Mouse (Mus musculus) hindbrain, embryonic 13.5 days (tissue): Measurements from ENCODE around the gene Shc3. TPM values are rescaled to one million over a fixed set of nuclear protein-coding genes. Genes with fewer than 3 reads are reported as not detected.
A peak's percentile ranks its signal among the peaks of the same experiment; 100 is the strongest.

ENCODE experiments used
- ATAC-seq: fragments of 200-750 bp; cut with Nextera tagmentation; 2 replicates; pipeline ENCODE4 v1.8.0; 2017; ENCODE audit warnings: moderate TSS enrichment; ENCODE audit not compliant: low FRiP score
- H3K27ac ChIP-seq: fragments of 300-500 bp; sonication (generic); 2 replicates; pipeline ENCODE4 v1.5.1; 2015; ENCODE audit warnings: inconsistent platforms, mild to moderate bottlenecking, moderate library complexity
- H3K27me3 ChIP-seq: fragments of 300-500 bp; sonication (generic); 2 replicates; pipeline ENCODE4 v1.6.1; 2015; ENCODE audit warnings: mild to moderate bottlenecking, inconsistent platforms
- H3K36me3 ChIP-seq: fragments of 300-500 bp; sonication (generic); 2 replicates; pipeline ENCODE4 v1.6.1; 2015; ENCODE audit warnings: mild to moderate bottlenecking, inconsistent platforms
- H3K4me1 ChIP-seq: fragments of 300-500 bp; sonication (generic); replicated peaks from 2 replicates; pipeline ENCODE4 v1.6.1; 2015; ENCODE audit warnings: inconsistent platforms
- H3K4me2 ChIP-seq: fragments of 300-500 bp; sonication (generic); 2 replicates; pipeline ENCODE4 v1.6.1; 2015; ENCODE audit warnings: inconsistent platforms, mild to moderate bottlenecking, moderate library complexity
- H3K4me3 ChIP-seq: fragments of 300-500 bp; sonication (generic); 2 replicates; pipeline ENCODE4 v1.5.1; 2015; ENCODE audit warnings: mild to moderate bottlenecking, inconsistent platforms
- H3K9ac ChIP-seq: fragments of 300-500 bp; sonication (generic); 2 replicates; pipeline ENCODE4 v1.6.1; 2015; ENCODE audit warnings: mild to moderate bottlenecking, inconsistent platforms
- H3K9me3 ChIP-seq: fragments of 300-500 bp; sonication (generic); 2 replicates; pipeline ENCODE4 v1.6.1; 2016; ENCODE audit warnings: inconsistent platforms
- WGBS: fragments of 180-500 bp; shearing (Covaris S2); methylation state at CpG from one replicate; pipeline ENCODE4 v1.1.7; 2015; 5-methylcytosine and 5-hydroxymethylcytosine counted together
- polyA plus RNA-seq: library from polyadenylated mRNA; unstranded; fragments of >200 nt; fragmentation: Nextera tagmentation; extraction: Ambion mirVana; gene quantifications from 2 replicates; pipeline ENCODE4 v1.2.1, GENCODE M21; 2015

Gene Shc3
- polyA plus RNA-seq: 4.1 and 4.2 TPM in 2 replicates

DNA sequence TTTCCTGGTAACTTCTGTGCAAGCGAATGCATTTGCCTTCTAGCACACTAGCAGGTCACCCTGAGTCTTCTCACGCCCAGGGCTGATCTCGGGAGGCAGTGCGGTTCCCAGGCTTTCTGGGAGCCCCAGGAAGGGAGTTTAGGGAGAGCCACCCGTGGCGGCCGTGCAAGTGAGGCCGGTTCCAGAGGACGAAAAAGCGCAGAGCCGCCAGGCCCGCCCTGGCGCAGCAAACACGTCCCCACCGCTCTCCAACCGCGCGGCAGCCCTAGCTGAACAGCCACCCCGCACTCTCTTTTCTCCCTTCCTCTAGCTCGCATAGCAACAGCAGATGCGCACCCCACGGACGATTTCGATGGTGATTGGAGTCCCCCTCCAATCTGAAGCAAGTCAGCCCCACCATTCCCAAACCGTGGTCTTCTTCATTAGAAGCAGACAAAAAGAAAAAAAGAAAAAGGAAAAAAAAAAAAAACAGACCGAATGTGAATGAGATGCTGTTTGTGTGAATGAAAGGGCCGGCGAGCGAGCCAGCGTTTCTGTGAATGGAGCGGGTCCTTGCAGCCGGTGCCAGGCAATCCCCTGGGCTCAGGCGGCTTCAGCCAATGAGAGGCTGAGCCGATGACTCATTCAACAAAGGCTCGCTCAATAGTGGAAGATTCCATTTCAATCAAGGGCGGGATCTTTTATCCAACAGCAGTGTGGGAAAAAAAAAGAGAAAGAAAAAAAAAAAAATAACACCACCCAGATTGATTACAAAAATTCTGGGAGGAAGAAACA, at the start of gene Shc3:
TSS of gene Shc3 (minus strand) at position 509 of the 774 bp plus-strand sequence.
- Histone ChIP-seq H3K4me1 (peaks cover 55% of the 10 kb centered on the region), H3K27me3 (peaks cover 46% of the 10 kb centered on the region), H3K9ac (peak within 1 kb of the TSS; percentile 84), H3K36me3 (no peaks in the 10 kb centered on the region), H3K27ac (peak within 1 kb of the TSS; percentile 88), H3K4me3 (peak within 1 kb of the TSS; percentile 58), H3K9me3 (no peaks in the 10 kb centered on the region), H3K4me2 (peak within 1 kb of the TSS; percentile 97)
- under 1% methylated on average over 36 of the region's 36 CpGs for WGBS
- peak; percentile 91 for ATAC-seq

DNA sequence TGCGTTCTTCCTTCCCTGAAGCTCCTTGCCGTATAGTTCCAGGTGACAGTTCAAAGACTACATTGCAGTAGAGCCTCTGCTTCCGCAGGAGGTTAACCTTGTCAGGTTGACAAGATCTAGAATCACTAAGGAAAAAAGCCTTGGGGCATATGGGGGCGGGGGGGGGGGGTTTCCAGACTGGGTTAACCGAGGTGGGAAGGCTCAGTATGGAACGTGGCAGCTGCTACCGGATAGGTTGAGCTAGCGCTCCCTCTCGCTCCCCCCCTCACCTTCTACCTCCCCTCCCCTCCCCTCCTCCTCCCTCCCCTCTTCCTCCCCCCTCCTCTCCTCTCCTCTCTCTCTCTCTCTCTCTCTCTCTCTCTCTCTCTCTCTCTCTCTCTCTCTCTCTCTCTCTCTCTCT, 49.4 kb upstream of the Shc3 start:
- no peak overlapping the region for H3K27ac ChIP-seq
- no peak overlapping the region for H3K9ac ChIP-seq
- H3K4me3 ChIP-seq: no peak overlapping the region
- no peaks in the 10 kb centered on the region for H3K9me3 ChIP-seq
- ATAC-seq: no peak
- H3K27me3 ChIP-seq: no peaks in the 10 kb centered on the region
- H3K36me3 ChIP-seq: no peaks in the 10 kb centered on the region
- peaks cover 9% of the 10 kb centered on the region for H3K4me1 ChIP-seq
- 17% methylated on average over 6 of the region's 9 CpGs for WGBS
- H3K4me2 ChIP-seq: peak overlapping the region; percentile 21; the same call in 1 of the 2 replicates

DNA sequence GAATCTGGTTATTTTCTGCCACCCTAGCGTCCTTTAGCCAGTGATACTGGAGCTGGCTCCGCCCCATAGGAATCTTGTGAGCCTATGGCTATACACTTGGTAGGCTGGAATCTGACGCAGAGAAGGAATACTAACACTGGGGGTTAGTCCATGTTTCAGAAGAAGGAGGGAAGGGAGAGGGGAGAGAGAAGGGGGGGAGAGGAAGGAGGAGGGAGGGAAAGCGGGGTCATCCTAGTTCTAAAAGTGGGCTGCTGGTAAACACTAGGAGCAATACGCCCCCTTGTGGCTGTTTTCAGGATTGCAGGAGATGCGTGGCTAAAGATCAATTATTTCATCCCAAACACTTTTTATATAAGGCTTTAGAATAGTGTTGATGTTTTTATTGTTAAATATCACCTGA, 48.6 kb upstream of the Shc3 start:
- Histone ChIP-seq H3K4me3 (no peak overlapping the region), H3K4me1 (peaks cover 9% of the 10 kb centered on the region), H3K4me2 (no peak overlapping the region), H3K27ac (no peak overlapping the region), H3K9ac (no peak overlapping the region), H3K27me3 (no peaks in the 10 kb centered on the region), H3K9me3 (no peaks in the 10 kb centered on the region), H3K36me3 (no peaks in the 10 kb centered on the region)
- 0 out of 2 replicates have a peak, but pooled peaks have one; percentile 53 for ATAC-seq
- 17% methylated on average over 6 of the region's 6 CpGs for WGBS

DNA sequence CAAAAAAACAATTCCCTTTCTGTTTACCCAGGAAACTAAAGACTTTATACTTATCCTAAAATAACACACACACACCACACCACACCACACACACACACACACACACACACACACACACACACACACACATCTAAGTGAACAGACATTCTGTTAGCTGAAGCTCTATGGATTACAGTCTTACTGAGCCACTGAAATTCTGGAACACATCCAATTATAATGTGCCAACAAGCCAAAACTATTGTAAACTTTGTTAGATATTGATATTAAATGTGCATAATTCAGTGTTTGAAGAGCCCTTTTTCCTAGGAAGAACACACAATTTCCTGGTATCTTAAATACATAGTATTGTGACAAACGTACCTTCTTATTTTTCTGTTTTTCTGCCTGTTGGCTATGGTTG, 48.1 kb upstream of the Shc3 start:
- Histone ChIP-seq H3K27me3 (no peaks in the 10 kb centered on the region), H3K36me3 (no peaks in the 10 kb centered on the region), H3K4me2 (no peak overlapping the region), H3K27ac (no peak overlapping the region), H3K4me3 (no peak overlapping the region), H3K4me1 (peaks cover 9% of the 10 kb centered on the region), H3K9ac (no peak overlapping the region), H3K9me3 (no peaks in the 10 kb centered on the region)
- 67% methylated on average over 1 of the region's 1 CpGs for WGBS
- no peak for ATAC-seq

DNA sequence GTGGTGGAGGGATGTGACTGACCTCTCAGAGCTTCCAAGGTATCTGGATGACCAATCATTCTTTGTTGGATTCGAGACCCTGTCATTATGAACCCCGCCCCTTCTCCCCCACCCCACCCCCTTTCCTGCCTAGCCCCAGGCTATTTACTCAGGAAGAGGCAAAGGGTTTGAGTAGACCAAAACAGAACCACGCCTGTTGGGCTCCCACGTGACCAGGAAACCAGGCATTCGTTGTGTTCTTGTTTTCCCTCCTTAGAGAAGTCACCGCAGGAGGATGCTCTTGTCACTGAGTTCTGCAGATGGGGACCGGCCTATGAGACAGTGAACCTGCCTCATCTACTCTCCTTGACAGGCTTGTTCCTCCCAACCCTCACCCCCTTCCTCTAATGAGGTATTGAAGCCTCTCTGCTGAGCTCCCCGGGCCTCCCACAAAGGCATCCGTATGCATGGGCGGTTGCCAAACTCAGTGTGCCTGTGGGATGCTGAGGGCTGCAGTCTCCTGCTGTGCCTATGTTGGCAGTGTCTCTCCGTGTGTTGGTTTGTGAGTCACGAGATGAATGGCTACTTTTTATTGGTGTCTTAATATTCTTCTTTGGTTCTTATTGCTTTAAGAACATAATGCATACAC, 47.3 kb upstream of the Shc3 start:
- 0 out of 2 replicates have a peak overlapping the region, but pooled peaks have one; percentile 11 for H3K4me2 ChIP-seq
- H3K36me3 ChIP-seq: no peaks in the 10 kb centered on the region
- ATAC-seq: peak; percentile 75
- peaks cover 9% of the 10 kb centered on the region for H3K4me1 ChIP-seq
- no peak overlapping the region for H3K9ac ChIP-seq
- no peak overlapping the region for H3K4me3 ChIP-seq
- H3K9me3 ChIP-seq: no peaks in the 10 kb centered on the region
- peak overlapping the region; percentile 23; the same call in 1 of the 2 replicates for H3K27ac ChIP-seq
- WGBS: 8% methylated on average over 12 of the region's 12 CpGs
- no peaks in the 10 kb centered on the region for H3K27me3 ChIP-seq

DNA sequence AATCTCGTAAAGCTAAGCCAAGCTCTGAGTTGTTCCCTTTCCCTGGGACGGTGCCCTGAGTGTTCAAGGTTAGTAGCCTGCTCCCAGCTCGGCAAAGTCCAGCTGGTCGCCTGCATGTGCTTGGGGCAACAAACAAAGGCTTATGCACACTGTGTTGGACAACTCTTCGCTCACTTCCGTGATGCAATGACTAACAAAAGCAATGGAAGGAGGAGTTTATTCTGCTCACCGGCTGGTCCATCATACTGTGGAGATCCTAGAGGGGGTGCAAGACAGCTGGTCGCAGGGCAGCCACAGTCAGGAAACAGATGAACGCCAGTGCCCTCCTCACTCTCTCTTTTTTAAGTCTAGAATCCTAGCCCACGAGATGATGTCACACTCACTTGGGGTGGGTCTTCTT, 46.6 kb upstream of the Shc3 start:
- 69% methylated on average over 10 of the region's 10 CpGs for WGBS
- no peak for ATAC-seq
- no peak overlapping the region for H3K4me3 ChIP-seq
- H3K4me2 ChIP-seq: no peak overlapping the region
- no peak overlapping the region for H3K27ac ChIP-seq
- no peaks in the 10 kb centered on the region for H3K9me3 ChIP-seq
- no peaks in the 10 kb centered on the region for H3K36me3 ChIP-seq
- H3K9ac ChIP-seq: no peak overlapping the region
- H3K4me1 ChIP-seq: peaks cover 14% of the 10 kb centered on the region
- no peaks in the 10 kb centered on the region for H3K27me3 ChIP-seq

DNA sequence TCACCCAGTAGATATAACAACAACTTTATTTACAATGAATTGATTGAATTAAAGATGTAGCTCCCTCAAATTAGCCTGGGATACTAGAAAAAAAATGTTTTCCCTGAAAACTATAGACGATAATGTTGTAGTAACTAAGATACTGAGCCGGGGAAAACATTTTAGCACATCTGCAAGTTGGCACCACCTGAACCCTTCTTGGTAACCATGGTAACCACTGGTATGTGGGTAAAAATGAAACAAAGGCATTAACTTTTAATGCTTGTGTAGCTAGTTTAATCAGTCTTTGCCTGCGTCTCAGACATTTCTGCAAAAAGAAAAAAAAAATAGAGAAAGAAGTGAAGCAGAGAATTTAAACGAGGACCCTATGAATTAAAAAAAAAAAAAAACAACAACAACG, 42.3 kb upstream of the Shc3 start:
- H3K9me3 ChIP-seq: no peaks in the 10 kb centered on the region
- H3K27ac ChIP-seq: no peak overlapping the region
- no peaks in the 10 kb centered on the region for H3K27me3 ChIP-seq
- 45% methylated on average over 5 of the region's 5 CpGs for WGBS
- no peak for ATAC-seq
- no peaks in the 10 kb centered on the region for H3K36me3 ChIP-seq
- no peak overlapping the region for H3K9ac ChIP-seq
- no peak overlapping the region for H3K4me3 ChIP-seq
- peaks cover 9% of the 10 kb centered on the region for H3K4me1 ChIP-seq
- no peak overlapping the region for H3K4me2 ChIP-seq

DNA sequence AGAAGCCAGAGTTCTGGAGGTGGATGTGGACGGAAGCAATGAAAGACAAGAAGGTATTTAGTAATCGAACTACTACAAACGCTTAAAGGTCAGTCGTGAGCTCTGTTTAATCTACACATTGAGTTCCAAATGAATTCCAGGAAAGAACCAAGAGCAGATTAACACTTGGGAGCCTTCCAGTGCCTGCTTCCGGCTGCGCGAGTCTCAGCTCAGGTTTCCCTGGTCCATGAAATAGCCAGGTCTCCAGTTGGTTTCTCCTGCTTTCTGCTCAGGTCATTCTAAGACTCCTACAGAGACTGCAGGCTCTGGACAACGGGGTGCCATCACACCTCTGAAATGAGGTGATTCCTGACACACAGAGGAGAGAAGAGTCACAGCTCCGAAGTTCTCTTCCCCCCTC, 41.8 kb upstream of the Shc3 start:
- no peak for ATAC-seq
- Histone ChIP-seq H3K4me2 (no peak overlapping the region), H3K9ac (no peak overlapping the region), H3K4me3 (no peak overlapping the region), H3K36me3 (no peaks in the 10 kb centered on the region), H3K27ac (no peak overlapping the region), H3K27me3 (no peaks in the 10 kb centered on the region), H3K9me3 (no peaks in the 10 kb centered on the region), H3K4me1 (peaks cover 5% of the 10 kb centered on the region; the same call in 1 of the 2 replicates)
- WGBS: 37% methylated on average over 9 of the region's 9 CpGs

DNA sequence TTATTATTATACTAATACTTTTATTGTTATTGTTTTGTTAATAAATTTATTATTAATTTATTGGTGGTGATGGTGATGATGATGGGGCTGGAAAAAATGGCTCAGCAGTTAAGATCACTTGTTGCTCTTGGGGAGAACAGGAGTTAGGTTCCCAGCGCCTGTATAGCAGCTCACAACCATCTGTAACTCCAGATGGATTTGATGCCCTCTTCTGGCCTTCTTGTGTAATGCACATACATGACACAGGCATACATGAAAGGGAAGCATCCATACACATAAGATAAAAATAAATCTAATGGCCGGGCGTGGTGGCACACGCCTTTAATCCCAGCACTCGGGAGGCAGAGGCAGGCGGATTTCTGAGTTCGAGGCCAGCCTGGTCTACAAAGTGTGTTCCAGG, 40.0 kb upstream of the Shc3 start:
- WGBS: 97% methylated on average over 7 of the region's 7 CpGs

DNA sequence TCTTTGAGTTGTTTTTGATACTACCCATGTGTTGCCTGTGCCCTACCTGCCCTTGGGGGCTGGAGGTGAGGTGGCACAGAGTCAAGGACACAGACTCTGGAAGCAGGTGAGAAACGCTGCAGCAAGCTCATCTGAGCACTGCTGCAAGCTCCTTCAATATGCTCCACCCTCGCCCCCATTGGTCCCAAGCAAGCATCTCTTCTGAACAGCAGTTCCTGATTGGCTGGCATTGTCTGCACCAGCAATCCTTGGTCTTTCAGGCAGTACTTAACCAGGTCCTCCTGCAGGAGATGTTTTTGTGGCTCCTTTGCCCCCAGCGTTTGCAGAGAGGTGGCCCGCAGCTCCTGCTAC, 34.6 kb upstream of the Shc3 start:
- Histone ChIP-seq H3K9me3 (no peaks in the 10 kb centered on the region), H3K36me3 (no peaks in the 10 kb centered on the region), H3K4me2 (peak overlapping the region; percentile 48), H3K9ac (no peak overlapping the region), H3K4me3 (no peak overlapping the region), H3K27me3 (no peaks in the 10 kb centered on the region), H3K4me1 (peaks cover 17% of the 10 kb centered on the region), H3K27ac (peak overlapping the region; percentile 24; the same call in 1 of the 2 replicates)
- ATAC-seq: peak; percentile 53
- WGBS: 47% methylated on average over 4 of the region's 4 CpGs

More for the DNA sequence above, 40.0 kb upstream of the Shc3 start:
- Histone ChIP-seq H3K9ac (no peak overlapping the region), H3K9me3 (no peaks in the 10 kb centered on the region), H3K4me2 (no peak overlapping the region), H3K4me1 (peaks cover 6% of the 10 kb centered on the region), H3K36me3 (no peaks in the 10 kb centered on the region), H3K27me3 (no peaks in the 10 kb centered on the region), H3K4me3 (no peak overlapping the region), H3K27ac (no peak overlapping the region)
- no peak for ATAC-seq

DNA sequence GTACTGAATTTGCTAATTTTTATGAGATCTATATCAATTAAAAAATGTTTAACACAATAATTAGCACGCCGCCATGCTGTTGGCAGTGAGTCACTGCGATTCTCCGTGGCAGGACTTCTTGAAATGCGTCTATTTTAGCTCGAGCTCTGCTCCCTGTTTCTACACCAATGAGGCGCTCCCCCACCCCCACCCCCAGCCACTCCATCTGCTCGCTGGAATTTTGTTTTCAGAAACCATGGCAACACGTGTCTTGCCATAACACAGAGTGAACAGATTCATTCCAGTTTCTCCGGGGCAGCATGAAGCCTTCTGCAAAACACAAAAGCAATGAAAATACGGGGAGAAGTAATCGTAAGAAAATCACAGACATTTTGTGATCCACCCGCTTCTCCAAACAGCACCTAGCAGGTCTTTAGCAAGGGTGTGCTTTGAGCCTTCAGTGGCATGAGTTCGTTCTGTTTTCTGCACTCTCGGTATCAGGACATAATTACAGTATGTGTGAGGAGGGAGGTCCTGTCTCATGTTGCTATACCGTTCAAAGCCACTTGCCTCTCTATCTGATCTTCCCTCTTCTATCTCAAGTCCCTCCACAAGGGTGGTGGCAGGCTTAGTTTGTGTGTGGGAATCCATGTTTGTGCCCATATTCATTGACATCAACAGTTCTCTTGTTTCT, 34.1 kb upstream of the Shc3 start:
- Histone ChIP-seq H3K36me3 (no peaks in the 10 kb centered on the region), H3K4me3 (peak overlapping the region; percentile 21), H3K9me3 (no peaks in the 10 kb centered on the region), H3K4me2 (peak overlapping the region; percentile 48), H3K4me1 (peaks cover 17% of the 10 kb centered on the region), H3K27ac (peak overlapping the region; percentile 24; the same call in 1 of the 2 replicates), H3K9ac (peak overlapping the region; percentile 39), H3K27me3 (no peaks in the 10 kb centered on the region)
- WGBS: 18% methylated on average over 16 of the region's 16 CpGs
- peak; percentile 84 for ATAC-seq

DNA sequence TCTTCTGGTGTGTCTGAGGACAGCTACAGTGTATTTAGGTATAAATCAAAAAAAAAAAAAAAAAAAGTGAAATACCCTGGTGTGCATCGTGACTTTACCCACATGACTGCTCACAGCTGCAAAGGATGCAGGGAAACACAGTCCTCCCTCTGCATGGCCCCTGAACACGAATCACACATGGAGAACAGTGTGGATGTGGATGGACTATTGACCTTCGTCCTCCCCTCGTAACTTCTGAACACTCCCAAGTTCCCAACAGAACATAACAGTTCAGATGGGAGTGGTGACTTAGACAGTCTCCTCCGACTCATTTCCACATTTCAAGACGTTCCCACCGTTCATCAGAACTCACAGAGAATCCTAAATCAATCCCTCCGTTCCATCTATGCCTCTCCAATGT, 33.5 kb upstream of the Shc3 start:
- H3K9ac ChIP-seq: no peak overlapping the region
- no peaks in the 10 kb centered on the region for H3K27me3 ChIP-seq
- H3K4me1 ChIP-seq: peaks cover 17% of the 10 kb centered on the region
- peak overlapping the region; percentile 48 for H3K4me2 ChIP-seq
- no peak overlapping the region for H3K4me3 ChIP-seq
- H3K36me3 ChIP-seq: no peaks in the 10 kb centered on the region
- no peaks in the 10 kb centered on the region for H3K9me3 ChIP-seq
- 70% methylated on average over 8 of the region's 8 CpGs for WGBS
- H3K27ac ChIP-seq: no peak overlapping the region
- no peak for ATAC-seq
